Mouse (Mus musculus) megakaryocyte, embryonic 14.5 days (primary cell): Measurements from ENCODE around the gene 4921536K21Rik. TPM values are rescaled to one million over a fixed set of nuclear protein-coding genes. Genes with fewer than 3 reads are reported as not detected.

Experiments used
- H3K27me3 ChIP-seq: replicated peaks from 2 replicates; pipeline ENCODE3; 2012; ENCODE audit warnings: inconsistent platforms
- H3K36me3 ChIP-seq: replicated peaks from 2 replicates; pipeline ENCODE3; 2012; ENCODE audit warnings: low read length, inconsistent platforms, mixed read lengths
- H3K4me1 ChIP-seq: 2 replicates; pipeline ENCODE4 v1.6.1; 2012; ENCODE audit warnings: inconsistent platforms
- H3K4me3 ChIP-seq: replicated peaks from 2 replicates; pipeline ENCODE3; 2012; ENCODE audit warnings: moderate library complexity, mild to moderate bottlenecking, inconsistent platforms
- H3K9me3 ChIP-seq: 2 replicates; pipeline ENCODE4 v1.6.1; 2012; ENCODE audit warnings: inconsistent platforms
- FLI1 ChIP-seq: IDR thresholded peaks from 2 replicates; pipeline ENCODE4 v1.6.1; 2012; ENCODE audit warnings: low read length, inconsistent platforms, mixed read lengths
- GATA1 ChIP-seq: IDR thresholded peaks from 3 replicates; pipeline ENCODE4 v1.6.1; 2012; ENCODE audit warnings: mixed read lengths, low read length, inconsistent platforms, borderline replicate concordance
- polyA plus RNA-seq: library from polyadenylated mRNA; stranded (reverse); fragments of >175 nt; gene quantifications from 2 replicates; pipeline ENCODE4 v1.2.3, GENCODE M21; 2012; ENCODE audit warnings: low replicate concordance; ENCODE audit not compliant: insufficient read depth

The 4921536K21Rik gene
- polyA plus RNA-seq, 1 experiment: 0.15 TPM

GRCm38 (mm10) chr11:3860361-3860760 is 34.5 kb downstream of the 4921536K21Rik start:
- Histone ChIP-seq H3K4me1 (peaks cover 33% of the 10 kb centered on the region), H3K27me3 (peaks cover 53% of the 10 kb centered on the region), H3K36me3 (no peaks in the 10 kb centered on the region), H3K9me3 (peaks cover 5% of the 10 kb centered on the region; the same call in 1 of the 2 replicates), H3K4me3 (no peak overlapping the region)
- TF ChIP-seq FLI1: no peak
- TF ChIP-seq GATA1: no peak

DNA sequence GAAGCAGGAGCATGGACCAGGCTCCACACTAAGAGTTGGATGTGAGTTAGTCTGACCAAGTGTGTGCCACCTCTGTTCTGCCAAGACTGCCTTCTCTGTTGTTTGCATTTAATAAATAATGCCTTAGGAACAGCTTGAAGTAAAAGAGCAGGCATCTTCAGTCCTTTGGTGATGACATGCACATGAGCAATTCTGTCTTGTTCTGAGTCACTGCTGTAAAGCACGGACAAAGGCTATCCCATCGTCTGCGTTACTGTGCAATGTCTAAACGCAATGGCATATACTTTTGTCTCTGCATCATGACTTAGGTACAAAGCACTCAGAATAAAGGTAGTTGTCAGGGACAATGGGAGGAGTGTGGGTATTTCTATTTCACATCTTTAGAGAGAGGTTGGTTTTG is 35.1 kb downstream of the 4921536K21Rik start:
- H3K4me1 ChIP-seq: peaks cover 33% of the 10 kb centered on the region
- H3K4me3 ChIP-seq: no peak overlapping the region
- peaks cover 11% of the 10 kb centered on the region for H3K9me3 ChIP-seq
- no peak for TF ChIP-seq FLI1
- TF ChIP-seq GATA1: no peak
- peaks cover 54% of the 10 kb centered on the region for H3K27me3 ChIP-seq
- H3K36me3 ChIP-seq: no peaks in the 10 kb centered on the region

DNA sequence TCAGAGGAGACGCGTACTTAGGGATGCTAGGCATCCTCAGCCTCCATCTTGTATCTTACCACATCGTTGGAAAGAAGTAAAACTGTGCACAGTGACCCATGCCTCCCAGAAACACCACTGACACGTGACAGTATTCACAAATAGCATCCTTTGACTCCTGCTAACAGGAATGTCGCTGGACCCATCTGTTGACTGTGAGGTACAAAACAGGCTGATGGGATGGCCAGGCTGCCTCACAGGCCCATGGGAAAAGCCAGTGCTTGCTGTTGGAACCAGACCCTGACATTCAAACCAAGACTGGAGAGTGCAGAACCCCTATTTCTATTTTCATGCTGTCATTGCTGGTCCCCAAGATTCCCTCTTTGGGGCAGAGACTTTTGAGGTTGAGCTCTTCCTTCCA is 37.0 kb downstream of the 4921536K21Rik start:
- TF ChIP-seq FLI1: no peak
- no peaks in the 10 kb centered on the region for H3K36me3 ChIP-seq

GRCm38 (mm10) chr11:3855846-3856245 is 39.1 kb downstream of the 4921536K21Rik start:
- Histone ChIP-seq H3K9me3 (peaks cover 21% of the 10 kb centered on the region), H3K4me1 (peaks cover 6% of the 10 kb centered on the region; the same call in 1 of the 2 replicates), H3K27me3 (peaks cover 29% of the 10 kb centered on the region), H3K4me3 (no peak overlapping the region), H3K36me3 (no peaks in the 10 kb centered on the region)
- TF ChIP-seq FLI1 (no peak), GATA1 (no peak)

More for the DNA sequence above, 37.0 kb downstream of the 4921536K21Rik start:
- H3K4me3 ChIP-seq: no peak overlapping the region
- peaks cover 16% of the 10 kb centered on the region for H3K4me1 ChIP-seq
- H3K27me3 ChIP-seq: peaks cover 43% of the 10 kb centered on the region
- peaks cover 21% of the 10 kb centered on the region for H3K9me3 ChIP-seq

GRCm38 (mm10) chr11:3854156-3854555 is 40.7 kb downstream of the 4921536K21Rik start:
- no peak overlapping the region for H3K4me3 ChIP-seq
- H3K9me3 ChIP-seq: peaks cover 21% of the 10 kb centered on the region
- peaks cover 34% of the 10 kb centered on the region for H3K27me3 ChIP-seq
- H3K36me3 ChIP-seq: no peaks in the 10 kb centered on the region
- peaks cover 6% of the 10 kb centered on the region; the same call in 1 of the 2 replicates for H3K4me1 ChIP-seq
- TF ChIP-seq GATA1: no peak
- no peak for TF ChIP-seq FLI1

DNA sequence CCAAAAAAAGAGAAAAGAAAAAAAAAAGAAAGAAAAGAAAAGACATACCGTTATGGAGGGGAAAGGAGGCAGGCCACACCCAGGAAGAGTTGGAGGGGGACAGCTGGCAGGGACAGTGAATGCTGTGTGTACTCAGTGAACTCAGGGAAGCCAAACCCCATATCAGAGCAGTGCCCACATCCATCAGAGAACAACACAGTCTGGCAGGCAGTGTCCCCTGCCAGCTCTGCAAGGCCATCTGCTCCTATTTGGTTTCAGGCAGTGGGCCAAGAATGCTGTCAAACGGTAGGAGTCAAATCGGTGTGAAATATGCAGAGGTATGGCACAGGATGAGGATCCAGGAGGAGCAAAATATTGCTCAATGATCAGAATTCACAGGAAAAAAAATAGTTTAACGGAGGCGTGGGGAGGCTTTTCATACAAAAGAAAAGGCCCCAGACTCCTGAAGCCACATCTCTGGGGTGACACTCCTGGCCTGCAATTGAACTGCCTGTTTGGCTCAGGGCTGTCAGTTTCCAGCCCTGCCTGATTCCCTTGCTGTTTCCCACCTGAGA is 41.3 kb downstream of the 4921536K21Rik start:
- no peak for TF ChIP-seq FLI1
- TF ChIP-seq GATA1: no peak
- peaks cover 38% of the 10 kb centered on the region for H3K27me3 ChIP-seq

GRCm38 (mm10) chr11:3853031-3853430 is 41.9 kb downstream of the 4921536K21Rik start:
- H3K36me3 ChIP-seq: no peaks in the 10 kb centered on the region
- H3K9me3 ChIP-seq: peaks cover 21% of the 10 kb centered on the region
- peaks cover 8% of the 10 kb centered on the region for H3K4me1 ChIP-seq
- TF ChIP-seq GATA1 (no peak), FLI1 (no peak)
- H3K4me3 ChIP-seq: no peak overlapping the region
- H3K27me3 ChIP-seq: peaks cover 38% of the 10 kb centered on the region

More for the DNA sequence above, 41.3 kb downstream of the 4921536K21Rik start:
- peaks cover 21% of the 10 kb centered on the region for H3K9me3 ChIP-seq
- H3K36me3 ChIP-seq: no peaks in the 10 kb centered on the region
- no peak overlapping the region for H3K4me3 ChIP-seq
- H3K4me1 ChIP-seq: peaks cover 6% of the 10 kb centered on the region; the same call in 1 of the 2 replicates

- peaks cover 10% of the 10 kb centered on the region for H3K4me1 ChIP-seq
- no peak for TF ChIP-seq GATA1
- H3K9me3 ChIP-seq: peaks cover 21% of the 10 kb centered on the region
- H3K27me3 ChIP-seq: peaks cover 41% of the 10 kb centered on the region
- no peaks in the 10 kb centered on the region for H3K36me3 ChIP-seq
- H3K4me3 ChIP-seq: no peak overlapping the region
Observed at GRCm38 (mm10) chr11:3851872-3852271, 43.0 kb downstream of the 4921536K21Rik start.

GRCm38 (mm10) chr11:3850746-3851277 is 44.1 kb downstream of the 4921536K21Rik start:
- H3K27me3 ChIP-seq: peaks cover 40% of the 10 kb centered on the region
- no peak for TF ChIP-seq FLI1
- no peak for TF ChIP-seq GATA1
- H3K4me1 ChIP-seq: peaks cover 7% of the 10 kb centered on the region
- no peaks in the 10 kb centered on the region for H3K36me3 ChIP-seq
- H3K9me3 ChIP-seq: peaks cover 20% of the 10 kb centered on the region
- no peak overlapping the region for H3K4me3 ChIP-seq

DNA sequence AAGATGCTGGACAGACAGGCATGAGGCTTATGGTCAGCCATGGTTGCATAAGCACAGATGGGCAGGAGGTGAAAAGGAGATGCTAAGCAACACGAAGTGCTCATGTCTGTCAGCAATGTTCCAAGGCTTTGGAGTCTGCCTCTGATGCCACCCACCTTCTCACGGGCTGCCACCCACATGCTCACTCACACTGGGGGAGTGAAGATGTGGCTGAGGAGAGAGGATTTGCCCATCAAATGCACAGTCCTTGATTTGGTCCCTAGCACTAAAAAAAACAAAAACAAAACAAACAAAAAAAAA is 44.6 kb downstream of the 4921536K21Rik start:
- Histone ChIP-seq H3K36me3 (no peaks in the 10 kb centered on the region), H3K9me3 (peaks cover 15% of the 10 kb centered on the region), H3K4me1 (peaks cover 5% of the 10 kb centered on the region), H3K27me3 (peaks cover 38% of the 10 kb centered on the region), H3K4me3 (peak overlapping the region; percentile 40)
- TF ChIP-seq FLI1: no peak
- no peak for TF ChIP-seq GATA1
